Mouse (Mus musculus) small intestine, adult 2 months (tissue): ENCODE measurements at regions not wholly inside any gene's neighbourhood (a gene's known extent, or its start where the extent isn't known, plus 50 kb on each side); places are given as distances from the start of the nearest gene placed in this dataset.

Source experiments
- H3K27ac ChIP-seq: fragments of 200-500 bp; 2 replicates; pipeline ENCODE4 v1.5.1; 2012; ENCODE audit warnings: low read depth, low read length, control low read depth, inconsistent platforms; ENCODE audit not compliant: insufficient read depth
- H3K27me3 ChIP-seq: fragments of 200-500 bp; 2 replicates; pipeline ENCODE4 v1.6.1; 2012; ENCODE audit warnings: mild to moderate bottlenecking, moderate library complexity, low read length, inconsistent platforms; ENCODE audit not compliant: control insufficient read depth, insufficient read depth
- H3K36me3 ChIP-seq: fragments of 200-500 bp; 2 replicates; pipeline ENCODE4 v1.6.1; 2012; ENCODE audit warnings: mild to moderate bottlenecking, low read length, control low read depth, inconsistent platforms; ENCODE audit not compliant: control insufficient read depth, insufficient read depth
- H3K4me1 ChIP-seq: fragments of 200-500 bp; 2 replicates; pipeline ENCODE4 v1.6.1; 2012; ENCODE audit warnings: low read length, inconsistent platforms, mixed read lengths; ENCODE audit not compliant: control insufficient read depth, insufficient read depth, insufficient read length
- H3K4me3 ChIP-seq: fragments of 200-500 bp; 2 replicates; pipeline ENCODE4 v1.5.1; 2012; ENCODE audit warnings: low read depth, mild to moderate bottlenecking, control low read depth, inconsistent platforms, low read length, moderate library complexity
- CTCF ChIP-seq: fragments of 200-500 bp; IDR thresholded peaks from 2 replicates; pipeline ENCODE4 v1.5.1; 2012; ENCODE audit warnings: low read depth, mild to moderate bottlenecking, control low read depth, inconsistent platforms, low read length, moderate library complexity, mixed read lengths; ENCODE audit not compliant: insufficient replicate concordance, insufficient read length; ENCODE audit errors: extremely low read depth
- POLR2A ChIP-seq: fragments of 200-500 bp; IDR thresholded peaks from 2 replicates; pipeline ENCODE4 v1.6.1; 2012; ENCODE audit warnings: low read depth, mild to moderate bottlenecking, control low read depth, inconsistent platforms, low read length, moderate library complexity
- WGBS: fragments of 180-500 bp; shearing (Covaris S2); methylation state at CpG from one replicate; pipeline ENCODE4 v1.1.7; 2018; 5-methylcytosine and 5-hydroxymethylcytosine counted together

GRCm38 (mm10) chr12:28922236-28922635 is 170.6 kb downstream of the Eipr1 start:
- H3K27ac ChIP-seq = no peak overlapping the region
- WGBS = 89% methylated on average over 2 of the region's 2 CpGs
- H3K27me3 ChIP-seq = no peaks in the 10 kb centered on the region
- H3K4me1 ChIP-seq = no peaks in the 10 kb centered on the region
- H3K36me3 ChIP-seq = no peaks in the 10 kb centered on the region
- TF ChIP-seq POLR2A (no peak), CTCF (no peak)
- no peak overlapping the region for H3K4me3 ChIP-seq

GRCm38 (mm10) chr12:28925206-28925605 is 173.6 kb downstream of the Eipr1 start:
- no peak overlapping the region for H3K4me3 ChIP-seq
- no peak for TF ChIP-seq POLR2A
- no peak for TF ChIP-seq CTCF
- no peaks in the 10 kb centered on the region for H3K36me3 ChIP-seq
- WGBS = 84% methylated on average over 4 of the region's 4 CpGs
- H3K27ac ChIP-seq = no peak overlapping the region
- H3K4me1 ChIP-seq = no peaks in the 10 kb centered on the region
- H3K27me3 ChIP-seq = no peaks in the 10 kb centered on the region

GRCm38 (mm10) chr12:28939936-28940335 is 188.3 kb downstream of the Eipr1 start:
- H3K4me1 ChIP-seq = no peaks in the 10 kb centered on the region
- no peak overlapping the region for H3K4me3 ChIP-seq
- 83% methylated on average over 7 of the region's 7 CpGs for WGBS
- TF ChIP-seq CTCF (no peak), POLR2A (no peak)
- H3K27me3 ChIP-seq = no peaks in the 10 kb centered on the region
- H3K36me3 ChIP-seq = no peaks in the 10 kb centered on the region
- H3K27ac ChIP-seq = no peak overlapping the region

- no peaks in the 10 kb centered on the region for H3K4me1 ChIP-seq
- no peaks in the 10 kb centered on the region for H3K27me3 ChIP-seq
- no peaks in the 10 kb centered on the region for H3K36me3 ChIP-seq
- no peak overlapping the region for H3K4me3 ChIP-seq
- TF ChIP-seq POLR2A = no peak
- TF ChIP-seq CTCF = no peak
- no peak overlapping the region for H3K27ac ChIP-seq
- 76% methylated on average over 9 of the region's 9 CpGs for WGBS
Measured at GRCm38 (mm10) chr12:28948889-28949288, 197.3 kb downstream of the Eipr1 start.

GRCm38 (mm10) chr12:28949307-28949706 is 197.7 kb downstream of the Eipr1 start:
- H3K4me3 ChIP-seq = no peak overlapping the region
- WGBS = 79% methylated on average over 10 of the region's 10 CpGs
- H3K27ac ChIP-seq = no peak overlapping the region
- H3K27me3 ChIP-seq = no peaks in the 10 kb centered on the region
- no peak for TF ChIP-seq CTCF
- H3K36me3 ChIP-seq = no peaks in the 10 kb centered on the region
- no peaks in the 10 kb centered on the region for H3K4me1 ChIP-seq

GRCm38 (mm10) chr12:28957155-28957554 is 205.6 kb downstream of the Eipr1 start:
- WGBS = 77% methylated on average over 1 of the region's 1 CpGs
- Histone ChIP-seq H3K4me3 (no peak overlapping the region), H3K4me1 (no peaks in the 10 kb centered on the region), H3K27ac (no peak overlapping the region), H3K36me3 (no peaks in the 10 kb centered on the region), H3K27me3 (no peaks in the 10 kb centered on the region)
- no peak for TF ChIP-seq POLR2A
- no peak for TF ChIP-seq CTCF

- Histone ChIP-seq H3K27ac (no peak overlapping the region), H3K36me3 (no peaks in the 10 kb centered on the region), H3K27me3 (no peaks in the 10 kb centered on the region), H3K4me3 (no peak overlapping the region), H3K4me1 (no peaks in the 10 kb centered on the region)
- TF ChIP-seq POLR2A (no peak), CTCF (no peak)
- 58% methylated on average over 1 of the region's 1 CpGs for whole genome bisulfite sequencing
Measured at GRCm38 (mm10) chr12:28958661-28959060, 207.1 kb downstream of the Eipr1 start.
